Mouse (Mus musculus): Measurements from ENCODE around the gene Btg1. TPM values are rescaled to one million over a fixed set of nuclear protein-coding genes. Genes with fewer than 3 reads are reported as not detected.

Gene Btg1
- 1,576 to 1,823 TPM (median 1,612 TPM) in 4 replicates for total RNA-seq (2023; ENCODE audit: inconsistent age)

DNA sequence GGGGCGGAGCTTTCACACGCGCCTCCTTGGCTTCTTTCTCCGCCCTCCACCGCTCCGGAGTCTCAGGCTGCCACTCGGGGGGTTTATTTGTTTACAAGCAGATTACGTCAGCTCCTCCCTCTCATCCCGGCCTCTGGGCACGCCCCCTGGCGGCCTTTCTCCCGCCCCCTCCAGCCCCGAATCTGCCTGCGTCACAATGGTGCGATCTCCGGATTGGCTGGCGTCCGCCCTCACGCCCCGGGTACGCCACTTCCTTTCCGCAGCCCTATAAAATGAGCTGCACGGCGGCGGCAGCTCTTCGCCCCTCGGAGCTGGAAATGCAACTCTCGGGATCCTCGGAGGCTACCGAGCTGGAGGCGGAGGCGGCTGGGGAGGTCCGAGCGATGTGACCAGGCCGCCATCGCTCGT, at the start of gene Btg1:
TSS of gene Btg1 (plus strand) at position 298 of the 408 bp plus-strand sequence.

